Mouse (Mus musculus) regulatory T cell (primary cell): ENCODE results near the gene Acd.

ENCODE experiments used
- in situ Hi-C: fragments of 300-600 bp; cut with MboI, MseI; formaldehyde crosslinking; loops from one replicate; pipeline ENCODE4 v1.15.1; 2025; ENCODE audit warnings: high pct_unique_total_duplicates

Gene Acd

GRCm38 (mm10) chr8:105702001-105702401, 1.1 kb upstream of the Acd start:
- in situ Hi-C loops: no loop called here

GRCm38 (mm10) chr8:105700566-105700965, 336 bp downstream of the Acd start:
- in situ Hi-C loops: no loop called here

GRCm38 (mm10) chr8:105699488-105700215, 1.2 kb downstream of the Acd start:
- in situ Hi-C loops: no loop called here

GRCm38 (mm10) chr8:105698734-105699133, 2.2 kb downstream of the Acd start:
- in situ Hi-C loops: no loop called here

- in situ Hi-C loops: no loop called here
These were observed 3.6 kb downstream of the Acd start for GRCm38 (mm10) chr8:105697196-105697780.

- in situ Hi-C loops: no loop called here
These were observed 5.7 kb downstream of the Acd start for GRCm38 (mm10) chr8:105695080-105695780.

- in situ Hi-C loops: no loop called here
These were observed 6.7 kb downstream of the Acd start for GRCm38 (mm10) chr8:105694051-105694799.

GRCm38 (mm10) chr8:105693648-105694047, 7.3 kb downstream of the Acd start:
- in situ Hi-C loops: no loop called here

GRCm38 (mm10) chr8:105692449-105693182, 8.3 kb downstream of the Acd start:
- in situ Hi-C loops: no loop called here

- in situ Hi-C loops: no loop called here
These were observed 9.9 kb downstream of the Acd start for GRCm38 (mm10) chr8:105690978-105691377.

GRCm38 (mm10) chr8:105689983-105690360, 10.9 kb downstream of the Acd start:
- in situ Hi-C loops: loop anchor here (5.0 kb wide), 1 partner anchor 73 kb away; no protein-coding TSS in a partner anchor

GRCm38 (mm10) chr8:105689256-105689982, 11.5 kb downstream of the Acd start:
- in situ Hi-C loops: loop anchor here (5.0 kb wide), 1 partner anchor 72 kb away; no protein-coding TSS in a partner anchor

- in situ Hi-C loops: loop anchor here (5.0 kb wide), 1 partner anchor 71 kb away; no protein-coding TSS in a partner anchor
These were observed 12.6 kb downstream of the Acd start for GRCm38 (mm10) chr8:105688242-105688752.

GRCm38 (mm10) chr8:105687512-105687911, 13.4 kb downstream of the Acd start:
- in situ Hi-C loops: loop anchor here (5.0 kb wide), 1 partner anchor 70 kb away; no protein-coding TSS in a partner anchor

GRCm38 (mm10) chr8:105686551-105686950, 14.4 kb downstream of the Acd start:
- in situ Hi-C loops: loop anchor here (5.0 kb wide), 1 partner anchor 69 kb away; no protein-coding TSS in a partner anchor

- in situ Hi-C loops: loop anchor here (5.0 kb wide), 1 partner anchor 69 kb away; no protein-coding TSS in a partner anchor
These were observed 15.1 kb downstream of the Acd start, which contains the start of gene Carmil2 for GRCm38 (mm10) chr8:105685796-105686308. Carmil2 (plus strand) TSS chr8:105686274.

- in situ Hi-C loops: loop anchor here (5.0 kb wide), 1 partner anchor 68 kb away; no protein-coding TSS in a partner anchor
These were observed 15.6 kb downstream of the Acd start for GRCm38 (mm10) chr8:105685325-105685724.

- in situ Hi-C loops: no loop called here
These were observed 23.0 kb downstream of the Acd start for GRCm38 (mm10) chr8:105677891-105678290.

GRCm38 (mm10) chr8:105661167-105661566, 39.7 kb downstream of the Acd start:
- in situ Hi-C loops: no loop called here

- in situ Hi-C loops: no loop called here
These were observed 43.3 kb downstream of the Acd start for GRCm38 (mm10) chr8:105657641-105658040.
